Mouse (Mus musculus): ENCODE results near the gene Glra1.
"Not testable (repeated sequence)": the region's sequence is repeated elsewhere in the genome, so short reads cannot be mapped to it uniquely, and the experiment has no call there.

Glra1 gene

GRCm38 (mm10) chr11:55607808-55608523 lies at the start of gene Glra1:
Gene Glra1 (minus strand): TSS chr11:55608198.
- DNase-seq, result peak; percentile 71 to 77

GRCm38 (mm10) chr11:55636961-55637360 lies 29.0 kb upstream of the Glra1 start:
- DNase-seq, result no peak

DNA sequence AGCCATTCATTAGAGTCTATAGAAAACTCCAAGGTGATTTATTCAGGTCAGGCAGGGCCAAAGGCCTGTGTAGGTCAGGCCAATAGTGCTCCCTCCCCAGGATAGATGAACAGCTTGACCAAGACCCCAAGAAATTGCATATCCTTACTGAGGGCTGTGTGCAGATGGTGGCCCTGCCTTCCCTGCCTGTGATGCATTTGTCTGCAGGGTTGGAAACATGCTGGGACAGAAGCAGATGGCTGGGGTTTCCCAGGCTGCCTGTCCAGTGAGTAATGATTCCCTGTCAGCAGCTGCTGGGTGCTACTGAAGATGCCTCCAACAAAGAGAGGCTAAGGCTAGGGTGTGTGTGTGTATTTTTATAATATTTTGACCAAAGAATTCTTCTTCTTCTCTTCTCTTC lies 25.9 kb upstream of the Glra1 start:
- no peak for DNase-seq

DNA sequence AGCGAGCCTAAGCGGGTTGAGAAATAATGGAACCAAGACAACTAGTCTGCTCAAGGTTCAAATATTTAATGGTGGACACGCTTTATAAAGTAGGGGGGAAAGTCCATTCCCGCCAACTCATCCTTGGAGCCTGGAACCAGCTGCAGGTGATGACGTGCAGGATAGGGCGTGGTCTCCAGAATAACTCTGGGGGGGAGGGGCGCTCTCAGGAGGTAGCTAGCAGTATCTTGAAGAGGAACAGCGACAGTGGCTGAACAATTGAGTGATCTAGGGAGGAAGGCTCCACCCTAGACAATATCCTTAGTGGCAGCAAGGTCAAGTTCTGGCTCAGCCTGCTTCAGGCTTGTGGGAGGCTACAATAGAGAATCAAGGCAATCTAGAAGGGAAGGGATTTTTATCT lies 6.6 kb upstream of the Glra1 start:
- not testable (repeated sequence) for DNase-seq

GRCm38 (mm10) chr11:55608524-55608920 lies 524 bp upstream of the Glra1 start:
- DNase-seq, result no peak

GRCm38 (mm10) chr11:55607066-55607807 lies 761 bp downstream of the Glra1 start:
- DNase-seq, result no peak

- no peak for DNase-seq
These were observed 6.4 kb downstream of the Glra1 start for GRCm38 (mm10) chr11:55601447-55602065.

GRCm38 (mm10) chr11:55595726-55596125 lies 12.3 kb downstream of the Glra1 start:
- no peak for DNase-seq

DNA sequence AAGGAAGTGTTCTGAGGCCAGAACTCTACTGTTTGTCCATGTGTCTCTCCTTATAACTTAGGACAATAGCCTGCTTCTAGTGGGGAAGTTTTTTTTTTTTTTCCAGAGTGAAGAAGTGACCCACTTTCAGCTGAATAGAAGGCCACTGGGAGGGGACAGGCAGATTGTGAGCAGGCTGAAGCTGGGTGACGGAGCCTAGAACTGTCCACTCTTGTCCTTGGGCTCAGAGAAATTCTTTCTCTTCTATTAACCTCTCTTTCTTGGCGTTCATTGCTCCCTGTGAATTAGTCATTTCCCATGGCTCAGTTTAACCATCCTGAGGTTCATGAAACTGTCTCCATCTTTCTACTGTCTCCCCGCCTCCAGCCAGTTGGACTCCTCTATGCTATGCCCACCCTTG lies 13.6 kb downstream of the Glra1 start:
- DNase-seq, result no peak

DNA sequence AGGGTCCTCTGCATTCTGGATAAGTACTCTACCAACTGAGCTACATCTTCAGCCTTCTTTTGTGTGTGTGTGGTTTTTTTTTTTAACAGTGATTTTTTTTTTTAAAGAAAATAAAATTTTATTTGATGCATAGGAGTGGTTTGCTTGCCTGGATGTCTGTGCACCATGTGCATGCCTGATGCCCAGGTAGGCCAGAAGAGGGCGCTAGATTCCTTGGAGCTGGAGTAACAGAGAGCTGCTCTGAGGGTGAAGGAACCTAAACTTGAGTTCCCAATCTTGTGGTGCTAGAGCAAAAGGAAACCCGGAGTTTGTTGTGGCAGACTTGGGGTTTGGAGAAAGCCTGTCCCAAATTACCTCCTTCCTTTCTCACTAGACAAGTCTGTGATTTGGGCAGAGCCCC lies 16.8 kb downstream of the Glra1 start:
- no peak for DNase-seq

DNA sequence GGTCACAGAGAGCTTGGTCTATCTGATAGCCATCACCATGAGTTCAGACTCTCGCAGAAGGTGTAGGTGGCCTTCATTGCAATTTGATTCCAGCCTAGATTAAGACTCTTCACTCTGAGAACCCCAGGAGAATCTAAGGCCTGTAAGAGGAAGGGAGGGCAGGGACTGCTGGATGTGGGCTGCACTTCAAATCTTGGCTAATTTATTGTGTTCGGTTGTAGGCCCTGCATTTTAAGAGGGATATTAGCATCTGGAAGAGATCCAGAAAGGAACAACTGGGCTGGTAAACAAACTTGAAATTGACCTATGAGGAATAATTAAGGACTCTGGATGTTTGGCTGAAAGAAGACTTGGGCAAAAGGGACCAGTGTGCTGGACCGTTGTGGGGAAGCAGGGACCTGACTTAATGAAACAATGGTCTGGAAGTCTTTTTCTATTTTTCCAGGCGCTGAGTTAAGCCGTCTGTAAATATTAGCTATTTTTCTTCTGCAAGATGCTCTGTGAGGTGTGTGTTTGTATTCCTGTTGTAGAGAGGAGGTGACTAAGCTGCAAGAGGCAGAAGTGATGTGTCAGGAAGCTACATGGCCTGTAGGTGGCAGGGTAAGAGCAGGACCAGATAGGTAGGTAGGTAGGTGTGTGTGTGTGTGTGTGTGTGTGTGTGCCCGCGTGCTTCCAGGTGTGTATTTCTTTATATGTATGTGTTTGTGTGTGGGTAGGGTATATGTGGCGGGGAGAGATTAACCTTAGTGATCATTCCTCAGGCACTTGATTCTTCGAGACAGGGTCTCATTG lies 18.4 kb downstream of the Glra1 start:
- DNase-seq, result no peak

GRCm38 (mm10) chr11:55574397-55574796 lies 33.6 kb downstream of the Glra1 start:
- DNase-seq, result no peak

DNA sequence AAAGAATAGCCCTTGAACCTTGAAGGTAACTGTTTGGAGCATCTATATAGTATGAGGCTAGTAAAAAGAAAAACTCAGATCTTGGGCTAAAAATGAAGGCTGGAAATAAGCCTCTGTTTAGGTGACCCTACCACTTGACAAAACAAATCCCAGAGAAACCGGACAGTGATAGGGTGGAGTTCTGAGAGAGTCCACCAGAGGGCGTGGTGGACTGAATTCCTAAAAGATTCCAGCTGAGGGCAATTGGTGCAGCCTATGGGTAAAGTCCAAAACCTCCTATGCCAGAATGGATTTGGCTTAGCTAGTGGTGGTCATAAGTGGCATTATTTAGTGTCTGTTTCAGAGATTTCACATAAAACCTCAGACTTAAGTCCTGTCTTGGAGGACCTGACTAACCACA lies 36.9 kb downstream of the Glra1 start:
- peak; percentile 47 to 53 for DNase-seq

GRCm38 (mm10) chr11:55566309-55567099 lies 41.5 kb downstream of the Glra1 start:
- no peak for DNase-seq

- no peak for DNase-seq
These were observed 62.3 kb downstream of the Glra1 start for GRCm38 (mm10) chr11:55545690-55546089.

DNA sequence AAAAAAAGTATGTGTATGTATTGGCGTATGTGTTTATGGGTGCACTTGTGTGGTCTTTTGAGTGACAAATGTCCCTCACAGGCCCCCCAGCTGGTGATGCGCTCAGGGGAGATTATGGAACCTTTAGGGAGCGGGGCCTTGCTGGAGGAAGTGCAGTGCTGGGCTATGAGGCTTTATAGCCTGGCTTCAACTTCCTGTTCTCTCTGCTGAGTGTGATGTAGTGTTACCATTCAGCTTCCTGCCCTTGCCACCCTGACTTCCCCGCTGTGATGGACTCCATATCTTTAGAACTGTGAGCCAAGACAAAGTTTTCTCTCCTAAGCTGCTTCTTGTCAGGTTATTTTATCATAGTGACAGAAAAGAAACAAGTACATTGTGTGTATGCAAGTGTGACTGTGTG lies 65.3 kb downstream of the Glra1 start:
- DNase-seq, result no peak

- DNase-seq, result no peak
These were observed 65.9 kb downstream of the Glra1 start for GRCm38 (mm10) chr11:55542128-55542527.

- DNase-seq, result no peak
These were observed 73.2 kb downstream of the Glra1 start for GRCm38 (mm10) chr11:55534766-55535165.

DNA sequence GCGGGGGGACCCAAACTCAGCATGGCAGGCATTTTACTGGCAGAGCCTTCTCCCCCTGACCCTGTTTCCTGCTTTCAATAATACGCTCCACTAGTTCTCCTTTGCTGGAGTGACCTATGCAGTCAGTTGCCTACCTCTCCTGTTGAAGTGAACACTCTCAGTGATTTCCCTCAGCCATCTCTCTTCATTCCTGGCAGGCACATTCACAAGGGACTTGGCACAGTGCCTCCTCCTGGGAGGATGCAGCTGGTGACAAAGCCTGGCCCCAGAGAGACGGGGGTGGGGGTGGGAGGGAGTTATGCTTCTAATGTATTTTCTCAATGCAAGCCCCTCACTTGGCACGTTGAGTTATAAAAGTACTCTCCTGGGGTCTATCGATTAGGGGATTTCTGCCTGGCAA lies 74.6 kb downstream of the Glra1 start:
- DNase-seq, result peak in 1 of 2 experiments; percentile 29

DNA sequence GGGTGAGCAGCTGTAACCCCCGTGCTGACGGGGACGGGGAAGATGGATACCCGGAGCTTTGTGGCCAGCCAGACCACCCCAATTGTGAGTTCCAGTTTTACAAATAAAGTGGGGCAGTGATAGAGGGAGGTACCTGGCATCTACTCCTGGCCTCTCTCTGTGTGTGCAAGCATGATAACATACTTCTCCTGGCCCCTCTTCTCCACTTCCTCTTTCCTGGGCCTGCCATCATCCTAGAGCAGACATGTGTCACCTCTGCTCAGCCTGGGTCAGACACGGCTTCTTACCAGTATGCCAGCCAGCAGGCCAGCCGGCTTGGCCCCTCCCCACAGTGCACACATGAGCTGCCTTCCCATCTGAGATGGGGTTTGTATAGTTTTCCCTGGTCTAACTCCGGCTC lies 77.3 kb downstream of the Glra1 start:
- no peak for DNase-seq

GRCm38 (mm10) chr11:55518806-55519674 lies 89.0 kb downstream of the Glra1 start:
- DNase-seq, result peak; percentile 58 to 70

All from kidney, postnatal 25 days (tissue).